Mouse (Mus musculus) intestine, postnatal 0 days (tissue): ENCODE results near the gene Bcl2l12. TPM values are rescaled to one million over a fixed set of nuclear protein-coding genes. Genes with fewer than 3 reads are reported as not detected.

Source experiments
- ATAC-seq: fragments of 200-750 bp; cut with Nextera tagmentation; 2 replicates; pipeline ENCODE4 v1.8.0; 2017; ENCODE audit warnings: mild to moderate bottlenecking, moderate TSS enrichment, moderate library complexity
- H3K27ac ChIP-seq: fragments of 300-500 bp; sonication (generic); 2 replicates; pipeline ENCODE4 v1.5.1; 2014; ENCODE audit warnings: mild to moderate bottlenecking, low read depth, low read length, moderate library complexity
- H3K27me3 ChIP-seq: fragments of 300-500 bp; sonication (generic); replicated peaks from 2 replicates; pipeline ENCODE4 v1.6.1; 2014; ENCODE audit warnings: low read length, mixed read lengths; ENCODE audit not compliant: control insufficient read depth, insufficient read depth
- H3K36me3 ChIP-seq: fragments of 300-500 bp; sonication (generic); 2 replicates; pipeline ENCODE4 v1.6.1; 2014; ENCODE audit warnings: mild to moderate bottlenecking, moderate library complexity; ENCODE audit not compliant: control insufficient read depth, insufficient read depth
- H3K4me1 ChIP-seq: fragments of 300-500 bp; sonication (generic); replicated peaks from 2 replicates; pipeline ENCODE4 v1.6.1; 2014; ENCODE audit warnings: antibody characterized with exemption, low read length, mixed read lengths; ENCODE audit not compliant: control insufficient read depth, insufficient read depth
- H3K4me2 ChIP-seq: fragments of 300-500 bp; sonication (generic); replicated peaks from 2 replicates; pipeline ENCODE4 v1.6.1; 2014; ENCODE audit warnings: low read depth, mild to moderate bottlenecking, moderate library complexity
- H3K4me3 ChIP-seq: fragments of 300-500 bp; sonication (generic); 2 replicates; pipeline ENCODE4 v1.5.1; 2014; ENCODE audit warnings: low read depth, low read length
- H3K9ac ChIP-seq: fragments of 300-500 bp; sonication (generic); 2 replicates; pipeline ENCODE4 v1.6.1; 2014; ENCODE audit warnings: mild to moderate bottlenecking, low read depth, low read length
- H3K9me3 ChIP-seq: fragments of 300-500 bp; sonication (generic); 2 replicates; pipeline ENCODE4 v1.6.1; 2016; ENCODE audit warnings: mixed run types; ENCODE audit not compliant: control insufficient read depth
- CTCF ChIP-seq: sonication (generic); IDR thresholded peaks from 2 replicates; pipeline ENCODE4 v1.5.1; 2016; ENCODE audit warnings: low read depth, mild to moderate bottlenecking, control low read depth, antibody characterized with exemption, moderate library complexity
- WGBS: fragments of 180-500 bp; shearing (Covaris S2); extraction: QIAGEN DNeasy Blood & Tissue Kit; methylation state at CpG from one replicate; pipeline ENCODE4 v1.1.7; 2014; 5-methylcytosine and 5-hydroxymethylcytosine counted together
- polyA plus RNA-seq: library from polyadenylated mRNA; unstranded; fragments of >200 nt; fragmentation: Nextera tagmentation; extraction: Ambion mirVana; gene quantifications from 2 replicates; pipeline ENCODE4 v1.2.1, GENCODE M21; 2015

Bcl2l12 gene
- polyA plus RNA-seq, 1 experiment from 2014 or later: 18.3 TPM

- Histone ChIP-seq H3K27me3 (0 out of 2 replicates have a peak, but pooled peaks cover under 1% of the 10 kb centered on the region), H3K36me3 (no peaks in the 10 kb centered on the region), H3K4me3 (no peak overlapping the region), H3K27ac (no peak overlapping the region), H3K9ac (no peak overlapping the region), H3K4me1 (peaks cover 4% of the 10 kb centered on the region; the same call in 1 of the 2 replicates), H3K9me3 (no peaks in the 10 kb centered on the region), H3K4me2 (no peak overlapping the region)
- no peak for TF ChIP-seq CTCF
- WGBS: 73% methylated on average over 6 of the region's 6 CpGs
- ATAC-seq: no peak
Observed at GRCm38 (mm10) chr7:44956266-44956665, 42.2 kb downstream of the Bcl2l12 start.

- Histone ChIP-seq H3K4me2 (no peak overlapping the region), H3K4me1 (peaks cover 4% of the 10 kb centered on the region; the same call in 1 of the 2 replicates), H3K4me3 (no peak overlapping the region), H3K36me3 (no peaks in the 10 kb centered on the region), H3K9ac (no peak overlapping the region), H3K9me3 (no peaks in the 10 kb centered on the region), H3K27me3 (peaks cover 7% of the 10 kb centered on the region; the same call in 1 of the 2 replicates), H3K27ac (no peak overlapping the region)
- no peak for ATAC-seq
- peak; percentile 72 for TF ChIP-seq CTCF
- WGBS: 52% methylated on average over 5 of the region's 5 CpGs
Observed at GRCm38 (mm10) chr7:44955628-44956027, 42.9 kb downstream of the Bcl2l12 start.

GRCm38 (mm10) chr7:44954091-44954885 is 44.2 kb downstream of the Bcl2l12 start:
- WGBS: 88% methylated on average over 12 of the region's 12 CpGs
- no peak for ATAC-seq
- H3K4me2 ChIP-seq: no peak overlapping the region
- H3K36me3 ChIP-seq: no peaks in the 10 kb centered on the region
- H3K4me3 ChIP-seq: no peak overlapping the region
- no peak for TF ChIP-seq CTCF
- peaks cover 14% of the 10 kb centered on the region for H3K27me3 ChIP-seq
- H3K4me1 ChIP-seq: peaks cover 4% of the 10 kb centered on the region; the same call in 1 of the 2 replicates
- H3K27ac ChIP-seq: no peak overlapping the region
- no peak overlapping the region for H3K9ac ChIP-seq
- H3K9me3 ChIP-seq: no peaks in the 10 kb centered on the region

GRCm38 (mm10) chr7:44953561-44953960 is 45.0 kb downstream of the Bcl2l12 start:
- no peak for TF ChIP-seq CTCF
- no peak for ATAC-seq
- 73% methylated on average over 14 of the region's 14 CpGs for WGBS
- no peak overlapping the region for H3K4me2 ChIP-seq
- H3K27ac ChIP-seq: no peak overlapping the region
- H3K9ac ChIP-seq: no peak overlapping the region
- no peaks in the 10 kb centered on the region for H3K9me3 ChIP-seq
- H3K4me1 ChIP-seq: peaks cover 4% of the 10 kb centered on the region; the same call in 1 of the 2 replicates
- no peaks in the 10 kb centered on the region for H3K36me3 ChIP-seq
- peaks cover 14% of the 10 kb centered on the region for H3K27me3 ChIP-seq
- H3K4me3 ChIP-seq: no peak overlapping the region

GRCm38 (mm10) chr7:44952611-44953306 is 45.8 kb downstream of the Bcl2l12 start:
- H3K36me3 ChIP-seq: no peaks in the 10 kb centered on the region
- peak overlapping the region; percentile 34; the same call in 1 of the 2 replicates for H3K9ac ChIP-seq
- TF ChIP-seq CTCF: no peak

GRCm38 (mm10) chr7:44951960-44952359 is 46.6 kb downstream of the Bcl2l12 start:
- Histone ChIP-seq H3K27me3 (peaks cover 14% of the 10 kb centered on the region), H3K27ac (0 out of 2 replicates have a peak overlapping the region, but pooled peaks have one; percentile 7), H3K4me3 (peak overlapping the region; percentile 64), H3K9ac (0 out of 2 replicates have a peak overlapping the region, but pooled peaks have one; percentile 34), H3K36me3 (no peaks in the 10 kb centered on the region), H3K4me1 (peaks cover 4% of the 10 kb centered on the region; the same call in 1 of the 2 replicates), H3K9me3 (no peaks in the 10 kb centered on the region), H3K4me2 (peak overlapping the region; percentile 99)
- TF ChIP-seq CTCF: no peak
- WGBS: 0% methylated on average over 10 of the region's 10 CpGs
- ATAC-seq: peak; percentile 66

More at GRCm38 (mm10) chr7:44952611-44953306, 45.8 kb downstream of the Bcl2l12 start:
- H3K27me3 ChIP-seq: peaks cover 14% of the 10 kb centered on the region
- H3K4me3 ChIP-seq: peak overlapping the region; percentile 64
- no peaks in the 10 kb centered on the region for H3K9me3 ChIP-seq
- ATAC-seq: peak; percentile 84
- peak overlapping the region; percentile 99 for H3K4me2 ChIP-seq
- 4% methylated on average over 24 of the region's 24 CpGs for WGBS
- H3K4me1 ChIP-seq: peaks cover 4% of the 10 kb centered on the region; the same call in 1 of the 2 replicates
- peak overlapping the region; percentile 7; the same call in 1 of the 2 replicates for H3K27ac ChIP-seq
